Mouse (Mus musculus) heart, adult 2 months (tissue): ENCODE measurements at regions not wholly inside any gene's neighbourhood (a gene's known extent, or its start where the extent isn't known, plus 50 kb on each side); places are given as distances from the start of the nearest gene placed in this dataset.

Source experiments
- DNase-seq, 2 experiments: peaks; one replicate each; pipeline ENCODE4 v3.0.0; 2021
- H3K27ac ChIP-seq: fragments of 200-600 bp; 2 replicates; pipeline ENCODE4 v1.8.1; 2022
- H3K27me3 ChIP-seq: fragments of 200-500 bp; 2 replicates; pipeline ENCODE4 v1.6.1; 2012; ENCODE audit warnings: mild to moderate bottlenecking, low read length, inconsistent platforms, mixed read lengths; ENCODE audit not compliant: control insufficient read depth, insufficient read depth
- H3K36me3 ChIP-seq: fragments of 200-500 bp; 2 replicates; pipeline ENCODE4 v1.6.1; 2012; ENCODE audit warnings: low read length, inconsistent platforms; ENCODE audit not compliant: control insufficient read depth, insufficient read depth
- H3K4me1 ChIP-seq: fragments of 200-500 bp; 2 replicates; pipeline ENCODE4 v1.6.1; 2011; ENCODE audit warnings: low read length; ENCODE audit not compliant: control insufficient read depth, insufficient read depth
- H3K4me3 ChIP-seq: fragments of 200-600 bp; 2 replicates; pipeline ENCODE4 v1.8.1; 2022
- H3K79me2 ChIP-seq: fragments of 200-500 bp; replicated peaks from 2 replicates; pipeline ENCODE4 v1.6.1; 2012; ENCODE audit warnings: mild to moderate bottlenecking, inconsistent platforms, low read length, moderate library complexity, mixed read lengths; ENCODE audit not compliant: control insufficient read depth, insufficient read depth
- H3K9ac ChIP-seq: fragments of 200-500 bp; 2 replicates; pipeline ENCODE4 v1.6.1; 2012; ENCODE audit warnings: low read depth, mild to moderate bottlenecking, control low read depth, inconsistent platforms, low read length, mixed read lengths
- CTCF ChIP-seq: fragments of 200-600 bp; IDR thresholded peaks from 2 replicates; pipeline ENCODE4 v1.8.1; 2022; ENCODE audit warnings: antibody characterized with exemption, mild to moderate bottlenecking, moderate library complexity
- EP300 ChIP-seq: fragments of 200-500 bp; IDR thresholded peaks from 2 replicates; pipeline ENCODE4 v1.6.1; 2011; ENCODE audit warnings: low read depth, low read length, control low read depth; ENCODE audit not compliant: insufficient read depth
- POLR2A ChIP-seq: fragments of 200-500 bp; IDR thresholded peaks from 2 replicates; pipeline ENCODE4 v1.6.1; 2011; ENCODE audit warnings: mild to moderate bottlenecking, low read depth, low read length, control low read depth; ENCODE audit not compliant: insufficient read depth
- WGBS: fragments of 180-500 bp; shearing (Covaris S2); methylation state at CpG from one replicate; pipeline ENCODE4 v1.1.7; 2018; 5-methylcytosine and 5-hydroxymethylcytosine counted together
- intact Hi-C: fragments of 180-260 bp; cut with DNase I; formaldehyde crosslinking; loops from one replicate; pipeline ENCODE4 v1.15.1; 2025

DNA sequence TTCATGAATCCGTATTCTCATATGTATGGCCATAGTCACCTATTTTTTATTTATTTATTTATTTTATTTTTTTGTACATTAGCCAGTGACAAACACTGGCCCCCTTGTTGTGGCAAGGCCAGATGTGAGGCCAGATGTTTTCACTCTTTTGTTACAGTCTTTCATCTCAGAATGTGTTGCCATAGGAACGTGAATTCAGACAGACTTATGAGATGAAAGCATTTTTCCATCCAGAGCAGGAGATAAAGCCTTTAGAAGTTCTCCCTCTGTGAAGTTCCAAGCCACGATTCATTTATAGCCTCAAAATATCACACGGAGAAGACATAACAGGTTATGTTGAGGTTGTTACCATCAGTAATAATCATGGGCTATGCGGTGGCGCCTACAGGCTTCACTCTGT, 220.9 kb downstream of the Arpp21 start:
- H3K27ac ChIP-seq, result no peak overlapping the region
- DNase-seq, result no peak
- 70% methylated on average over 6 of the region's 6 CpGs for WGBS
- intact Hi-C loops, result no loop called here
- TF ChIP-seq POLR2A, result no peak
- TF ChIP-seq CTCF, result no peak
- no peak for TF ChIP-seq EP300
- H3K4me3 ChIP-seq, result no peak overlapping the region
- no peak overlapping the region for H3K9ac ChIP-seq
- no peaks in the 10 kb centered on the region for H3K79me2 ChIP-seq
- no peaks in the 10 kb centered on the region for H3K27me3 ChIP-seq
- no peaks in the 10 kb centered on the region for H3K36me3 ChIP-seq
- H3K4me1 ChIP-seq, result no peaks in the 10 kb centered on the region

DNA sequence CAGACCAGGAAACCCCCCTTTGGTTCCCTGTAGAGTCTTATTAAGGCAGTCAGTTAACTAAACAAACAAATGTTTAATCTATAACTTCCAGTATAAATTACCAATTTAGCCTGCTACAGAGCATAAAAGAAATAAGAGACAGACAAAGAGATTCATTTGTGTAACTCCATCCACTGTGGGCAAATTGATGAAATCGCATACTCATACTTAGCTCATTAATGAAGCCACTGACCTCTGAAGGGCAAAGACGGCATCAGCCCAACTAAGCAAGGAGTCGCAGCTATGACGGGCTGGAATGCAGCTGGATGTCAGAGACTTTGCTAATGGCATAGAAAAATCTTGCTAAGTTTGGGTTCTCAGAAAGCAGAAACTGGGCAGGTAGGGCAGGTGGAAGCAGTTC, 241.3 kb downstream of the Arpp21 start:
- Histone ChIP-seq H3K9ac (no peak overlapping the region), H3K4me1 (no peaks in the 10 kb centered on the region), H3K36me3 (no peaks in the 10 kb centered on the region), H3K79me2 (no peaks in the 10 kb centered on the region), H3K27me3 (no peaks in the 10 kb centered on the region), H3K27ac (no peak overlapping the region), H3K4me3 (no peak overlapping the region)
- DNase-seq, result no peak
- TF ChIP-seq EP300, result no peak
- no peak for TF ChIP-seq POLR2A
- TF ChIP-seq CTCF, result no peak
- intact Hi-C loops, result no loop called here
- WGBS, result 63% methylated on average over 4 of the region's 4 CpGs

DNA sequence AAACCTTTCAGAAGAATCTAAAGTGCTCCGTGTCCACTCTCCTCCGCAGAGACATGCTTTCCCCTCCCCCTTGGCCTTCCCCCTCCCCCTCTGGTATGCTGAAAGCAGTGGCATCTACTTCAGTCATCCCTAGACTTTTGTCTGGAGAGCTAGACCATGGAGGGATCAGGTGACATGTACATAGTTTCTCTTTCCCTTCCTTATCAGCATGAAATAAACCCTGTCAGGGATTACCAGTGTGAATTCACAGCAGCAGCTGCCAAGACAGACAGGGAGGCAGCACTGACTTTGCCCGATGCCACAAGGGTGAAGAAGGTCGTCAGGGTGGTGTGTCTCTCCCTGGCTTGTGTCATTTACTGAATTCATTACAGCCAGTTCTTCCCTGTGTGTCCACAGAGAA, 241.9 kb downstream of the Arpp21 start:
- DNase-seq, result no peak
- WGBS, result 24% methylated on average over 4 of the region's 4 CpGs
- intact Hi-C loops, result no loop called here
- Histone ChIP-seq H3K79me2 (no peaks in the 10 kb centered on the region), H3K4me3 (no peak overlapping the region), H3K36me3 (no peaks in the 10 kb centered on the region), H3K27me3 (no peaks in the 10 kb centered on the region), H3K9ac (no peak overlapping the region), H3K27ac (no peak overlapping the region), H3K4me1 (no peaks in the 10 kb centered on the region)
- TF ChIP-seq POLR2A (no peak), EP300 (no peak), CTCF (no peak)

DNA sequence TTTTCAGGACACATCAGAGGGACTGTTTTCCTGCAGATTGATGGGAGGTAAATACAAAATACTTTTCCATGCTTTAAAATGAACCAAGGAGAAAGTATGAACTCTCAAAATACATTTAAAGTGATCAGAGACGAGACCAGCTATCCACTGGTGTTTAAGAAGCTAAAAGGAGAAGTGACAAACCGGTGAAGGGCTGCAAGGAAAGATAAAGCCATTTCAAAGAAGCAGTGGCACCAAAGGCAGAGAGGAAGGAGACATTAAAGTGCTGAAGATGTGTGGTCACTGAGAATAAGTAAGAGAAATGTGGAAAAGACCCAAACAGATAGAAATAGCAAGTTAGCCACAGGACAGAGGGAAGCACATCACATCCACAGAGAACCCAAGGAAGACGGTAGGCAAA, 245.7 kb downstream of the Arpp21 start:
- no peak for DNase-seq
- TF ChIP-seq CTCF (no peak), POLR2A (no peak), EP300 (no peak)
- no peaks in the 10 kb centered on the region for H3K79me2 ChIP-seq
- H3K27me3 ChIP-seq, result no peaks in the 10 kb centered on the region
- H3K4me3 ChIP-seq, result no peak overlapping the region
- intact Hi-C loops, result no loop called here
- H3K27ac ChIP-seq, result no peak overlapping the region
- H3K36me3 ChIP-seq, result no peaks in the 10 kb centered on the region
- no peak overlapping the region for H3K9ac ChIP-seq
- WGBS, result 70% methylated on average over 3 of the region's 3 CpGs
- no peaks in the 10 kb centered on the region for H3K4me1 ChIP-seq

- DNase-seq, result no peak
- Histone ChIP-seq H3K79me2 (no peaks in the 10 kb centered on the region), H3K27ac (no peak overlapping the region), H3K36me3 (no peaks in the 10 kb centered on the region), H3K9ac (no peak overlapping the region), H3K27me3 (no peaks in the 10 kb centered on the region), H3K4me3 (no peak overlapping the region), H3K4me1 (no peaks in the 10 kb centered on the region)
- intact Hi-C loops, result no loop called here
- TF ChIP-seq EP300 (no peak), POLR2A (no peak), CTCF (no peak)
- 43% methylated on average over 5 of the region's 5 CpGs for WGBS
Observed at GRCm38 (mm10) chr9:111963405-111964037, 272.2 kb downstream of the Arpp21 start.

- WGBS, result 40% methylated on average over 2 of the region's 2 CpGs
- TF ChIP-seq EP300, result no peak
- TF ChIP-seq CTCF, result peak; percentile 74
- TF ChIP-seq POLR2A, result no peak
- Histone ChIP-seq H3K9ac (no peak overlapping the region), H3K79me2 (no peaks in the 10 kb centered on the region), H3K27ac (no peak overlapping the region), H3K36me3 (no peaks in the 10 kb centered on the region), H3K27me3 (no peaks in the 10 kb centered on the region), H3K4me1 (no peaks in the 10 kb centered on the region), H3K4me3 (no peak overlapping the region)
- no peak for DNase-seq
- intact Hi-C loops, result no loop called here
Observed at GRCm38 (mm10) chr9:111957799-111958198, 267.7 kb upstream of the Stac start.
